In the genomic region with DNA sequence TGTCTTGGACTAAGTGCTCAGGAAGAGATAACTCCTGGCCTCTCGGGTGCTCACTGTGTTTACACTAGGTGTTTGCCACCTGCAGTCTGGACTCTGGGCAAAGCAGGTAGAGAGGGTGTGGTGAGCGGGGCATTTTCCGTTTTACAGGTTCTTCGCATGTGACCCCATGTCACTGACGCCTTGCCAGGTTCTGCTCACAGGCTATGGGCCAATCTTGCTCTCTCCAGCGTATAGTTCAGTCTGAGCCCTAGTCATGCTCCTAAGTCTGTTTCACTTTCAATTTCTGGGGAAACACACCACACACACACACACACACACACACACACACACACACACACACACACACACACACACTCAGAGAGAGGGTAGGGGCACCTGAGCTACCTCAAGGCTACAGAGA, we compare ENCODE assay signal across 15 mouse cellular contexts.
DNase-seq lines count a peak whose midpoint lies in the region; ATAC-seq and TF ChIP-seq lines count a peak whose summit lies in the region.
"Had no signal": no experiment of that assay in that cellular context is flagged by ENCODE, and none has a peak within 500 bp of the region (broad histone marks: within the 10 kb centered on the region; RNA-seq: fewer than 3 reads in every experiment).

No protein-coding gene starts in this region.

- 60% methylated on average over 6 of the region's 6 CpGs for WGBS in intestine, embryonic 16.5 days
- WGBS in small intestine, adult 2 months, result 16% methylated on average over 6 of the region's 6 CpGs
- WGBS in midbrain, embryonic 16.5 days, result 92% methylated on average over 6 of the region's 6 CpGs

- TF ChIP-seq CTCF in small intestine, adult 2 months (IDR thresholded peaks at IDR 0.05; ENCODE audit: extremely low read depth, insufficient read length, insufficient replicate concordance, low read depth, low read length), result no peak

- no peak overlapping the region for H3K4me3 ChIP-seq in intestine, embryonic 16.5 days (ENCODE audit: low read length)
- no peak overlapping the region for H3K4me3 ChIP-seq in small intestine, adult 2 months (ENCODE audit: low read depth, low read length)
- no peak overlapping the region for H3K4me3 ChIP-seq in midbrain, embryonic 16.5 days (ENCODE audit: low read depth, low read length)
- H3K4me3 ChIP-seq: liver, embryonic 12.5 days; megakaryocyte, embryonic 14.5 days had no signal

- no peaks in the 10 kb centered on the region for H3K27me3 ChIP-seq in intestine, embryonic 16.5 days (replicated peaks; ENCODE audit: control insufficient read depth, insufficient read depth, low read length)
- no peaks in the 10 kb centered on the region for H3K27me3 ChIP-seq in small intestine, adult 2 months (ENCODE audit: control insufficient read depth, insufficient read depth, low read length)
- H3K27me3 ChIP-seq in midbrain, embryonic 16.5 days (ENCODE audit: control insufficient read depth, insufficient read depth, low read depth, low read length), result no peaks in the 10 kb centered on the region

- H3K27ac ChIP-seq in intestine, embryonic 16.5 days (ENCODE audit: low read length), result peak overlapping the region; percentile 28
- peak overlapping the region; percentile 76 for H3K27ac ChIP-seq in small intestine, adult 2 months (ENCODE audit: insufficient read depth, low read depth, low read length)
- no peak overlapping the region for H3K27ac ChIP-seq in midbrain, embryonic 16.5 days (ENCODE audit: low read length)
- H3K27ac ChIP-seq: liver, embryonic 12.5 days had no signal

- peak; percentile 14 for DNase-seq in thymus, postnatal 14 days
- no peak for DNase-seq in thymus, adult 18-20 months
- peak; percentile 62 for DNase-seq in T-cell, adult 2 months (ENCODE audit: low spot score)
- DNase-seq in adrenal gland, postnatal 14 days, result no peak
- DNase-seq in embryo, embryonic 9.5 days (ENCODE audit: extremely low spot score), result no peak
- DNase-seq: cerebellum, adult 2 months; embryo, embryonic 11 days; heart, postnatal 4 days; kidney, adult 18-20 months had no signal

- no peak overlapping the region for H3K4me2 ChIP-seq in intestine, embryonic 16.5 days (ENCODE audit: low read depth, low read length)
- H3K4me2 ChIP-seq in midbrain, embryonic 16.5 days (ENCODE audit: low read length), result no peak overlapping the region
- H3K4me2 ChIP-seq: liver, embryonic 12.5 days had no signal

- H3K36me3 ChIP-seq in intestine, embryonic 16.5 days (ENCODE audit: control insufficient read depth, insufficient read depth, low read length), result no peaks in the 10 kb centered on the region
- no peaks in the 10 kb centered on the region for H3K36me3 ChIP-seq in small intestine, adult 2 months (ENCODE audit: control insufficient read depth, insufficient read depth, low read length)
- no peaks in the 10 kb centered on the region for H3K36me3 ChIP-seq in midbrain, embryonic 16.5 days (ENCODE audit: control insufficient read depth, insufficient read depth, low read length)
- H3K36me3 ChIP-seq: G1E; liver, embryonic 12.5 days had no signal

- ATAC-seq in intestine, embryonic 16.5 days, result peak; percentile 10; the same call in 1 of the 2 replicates
- no peak for ATAC-seq in midbrain, embryonic 16.5 days
- ATAC-seq: liver, embryonic 12.5 days had no signal

- no peaks in the 10 kb centered on the region for H3K9me3 ChIP-seq in intestine, embryonic 16.5 days (ENCODE audit: control insufficient read depth, low read length)
- H3K9me3 ChIP-seq in midbrain, embryonic 16.5 days (replicated peaks; ENCODE audit: control insufficient read depth, low read length, poor library complexity, severe bottlenecking), result no peaks in the 10 kb centered on the region
- H3K9me3 ChIP-seq: G1E; liver, embryonic 12.5 days; megakaryocyte, embryonic 14.5 days had no signal

- H3K9ac ChIP-seq in intestine, embryonic 16.5 days (ENCODE audit: low read depth, low read length), result no peak overlapping the region; the same call in 1 of the 2 replicates
- H3K9ac ChIP-seq in midbrain, embryonic 16.5 days (ENCODE audit: low read depth, low read length), result no peak overlapping the region
- H3K9ac ChIP-seq: liver, embryonic 12.5 days had no signal

- no peak for TF ChIP-seq POLR2A in small intestine, adult 2 months (IDR thresholded peaks at IDR 0.05; ENCODE audit: low read depth, low read length)

- peaks cover 53% of the 10 kb centered on the region for H3K4me1 ChIP-seq in intestine, embryonic 16.5 days (ENCODE audit: control insufficient read depth, insufficient read depth, low read length)
- H3K4me1 ChIP-seq in small intestine, adult 2 months (ENCODE audit: control insufficient read depth, insufficient read depth, insufficient read length, low read length), result peaks cover 36% of the 10 kb centered on the region
- H3K4me1 ChIP-seq in midbrain, embryonic 16.5 days (ENCODE audit: control insufficient read depth, insufficient read depth, low read length), result peaks cover 22% of the 10 kb centered on the region

Comparison
In these comparisons a context has a peak if more than half of its experiments do, and no peak if none do; other contexts are left out.
1. DNase-seq: peak in thymus, postnatal 14 days (single experiment) and T-cell, adult 2 months (single experiment); none in thymus, adult 18-20 months (0 of 2), adrenal gland, postnatal 14 days (single experiment) and embryo, embryonic 9.5 days (single experiment).